Mouse (Mus musculus): ENCODE measurements around the gene Enpp1.

Gene Enpp1

DNA sequence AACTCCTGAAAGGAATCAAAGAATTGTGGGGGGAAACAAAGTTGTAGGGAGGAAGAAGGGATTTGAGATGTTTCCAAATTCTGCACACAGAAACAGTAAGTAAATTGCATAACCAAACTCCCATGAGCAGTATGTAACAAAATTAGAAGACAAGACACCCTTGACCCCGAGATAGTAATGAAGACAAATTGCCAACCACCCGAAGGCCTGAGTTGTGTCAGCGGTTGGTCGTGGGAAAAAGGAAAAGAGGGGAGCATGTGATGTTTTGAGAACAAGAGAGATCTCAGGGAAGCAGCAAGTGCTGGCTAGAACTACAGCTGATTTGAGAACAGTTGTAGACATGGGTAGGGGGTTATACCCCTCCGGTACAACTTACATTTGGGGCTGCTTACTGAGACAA lies 112.2 kb downstream of the Enpp1 start:
- in situ Hi-C loops (cut with MboI; ENCODE audit: low sequenced_read_pairs): no loop called here

DNA sequence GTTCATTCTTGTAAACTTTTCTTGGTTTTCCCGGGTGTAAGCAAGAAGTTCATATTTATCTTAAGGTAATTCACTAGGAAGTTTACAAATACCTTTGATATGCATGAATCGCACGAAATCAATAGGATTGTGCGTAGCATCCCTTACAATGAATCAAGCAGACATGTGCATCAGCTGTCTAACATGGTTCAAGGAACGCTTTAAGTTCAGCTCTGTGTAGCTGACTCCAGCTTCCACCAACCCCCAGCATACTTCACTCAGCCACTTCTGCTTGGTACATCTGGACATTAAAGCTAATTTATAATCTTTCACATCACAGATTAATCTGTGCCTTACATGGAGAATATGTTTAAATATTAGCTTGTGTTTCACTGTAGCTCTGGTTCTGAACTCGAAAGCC lies 113.3 kb downstream of the Enpp1 start:
- in situ Hi-C loops (cut with MboI; ENCODE audit: low sequenced_read_pairs): no loop called here

DNA sequence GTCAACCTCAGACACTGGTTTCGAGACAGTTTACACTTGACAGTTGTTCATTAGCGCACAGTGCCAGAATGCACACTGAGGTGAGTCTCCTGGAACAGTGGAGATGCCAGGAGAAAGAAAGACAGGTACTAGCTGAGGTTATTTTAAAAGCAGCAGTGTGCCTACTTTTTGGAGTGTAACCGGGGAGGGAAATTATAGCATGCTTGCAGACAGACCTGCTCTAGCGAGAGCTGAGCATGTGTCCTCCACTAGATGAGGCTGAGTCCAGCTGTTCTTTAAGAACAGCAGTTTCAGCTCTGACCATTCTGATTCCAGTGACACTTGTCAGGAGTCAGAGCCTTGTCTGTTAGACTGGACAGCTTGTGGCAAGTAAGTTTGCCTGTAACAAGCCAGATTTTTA lies 114.2 kb downstream of the Enpp1 start:
- in situ Hi-C loops (cut with MboI; ENCODE audit: low sequenced_read_pairs): no loop called here

DNA sequence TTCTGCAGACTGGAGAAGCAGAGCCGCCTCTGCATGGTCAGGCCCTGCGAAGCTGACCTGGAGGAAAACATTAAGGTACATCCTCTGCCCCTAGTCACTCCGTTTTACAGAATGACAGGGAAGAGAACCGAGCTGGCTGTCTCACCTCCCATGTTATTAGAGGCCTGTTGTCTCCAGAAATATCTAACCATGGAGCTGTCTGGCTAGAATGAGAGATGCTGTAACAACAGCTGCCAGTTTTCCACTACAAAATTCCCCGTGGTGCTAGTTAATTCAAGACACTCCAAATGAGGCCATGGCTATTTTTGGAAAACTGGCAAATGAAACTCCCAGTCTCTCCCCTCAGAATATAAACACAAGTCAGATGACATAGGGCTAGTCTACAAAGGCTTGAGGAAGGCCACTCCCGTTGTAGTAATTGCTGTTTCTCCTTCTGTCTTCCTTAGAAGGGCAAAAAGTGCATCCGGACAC lies 115.1 kb downstream of the Enpp1 start:
- in situ Hi-C loops (cut with MboI; ENCODE audit: low sequenced_read_pairs): no loop called here

DNA sequence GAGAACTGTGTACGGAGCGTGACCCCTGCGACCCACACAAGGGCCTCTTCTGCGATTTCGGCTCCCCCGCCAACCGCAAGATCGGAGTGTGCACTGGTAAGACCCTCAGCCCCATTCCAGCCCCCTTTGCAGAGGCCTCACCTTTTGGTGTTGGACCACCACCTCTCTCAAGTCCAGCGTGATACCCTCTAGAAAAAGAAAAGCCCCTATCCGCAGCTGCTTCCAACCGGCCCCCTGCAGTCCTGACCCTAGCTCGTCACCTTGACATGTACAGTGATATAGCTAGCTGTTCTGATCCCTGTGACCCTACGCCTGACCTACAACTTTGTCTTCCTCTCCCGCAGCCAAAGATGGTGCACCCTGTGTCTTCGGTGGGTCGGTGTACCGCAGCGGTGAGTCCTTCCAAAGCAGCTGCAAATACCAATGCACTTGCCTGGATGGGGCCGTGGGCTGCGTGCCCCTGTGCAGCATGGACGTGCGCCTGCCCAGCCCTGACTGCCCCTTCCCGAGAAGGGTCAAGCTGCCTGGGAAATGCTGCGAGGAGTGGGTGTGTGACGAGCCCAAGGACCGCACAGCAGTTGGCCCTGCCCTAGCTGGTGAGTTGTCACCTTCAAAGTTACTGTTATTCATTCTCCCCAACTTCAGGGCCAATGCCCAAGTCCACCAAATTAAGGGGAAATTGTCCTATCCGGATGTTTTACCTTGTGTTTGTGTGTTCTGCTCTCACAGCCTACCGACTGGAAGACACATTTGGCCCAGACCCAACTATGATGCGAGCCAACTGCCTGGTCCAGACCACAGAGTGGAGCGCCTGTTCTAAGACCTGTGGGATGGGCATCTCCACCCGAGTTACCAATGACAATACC lies 115.7 kb downstream of the Enpp1 start:
- in situ Hi-C loops (cut with MboI; ENCODE audit: low sequenced_read_pairs): no loop called here

DNA sequence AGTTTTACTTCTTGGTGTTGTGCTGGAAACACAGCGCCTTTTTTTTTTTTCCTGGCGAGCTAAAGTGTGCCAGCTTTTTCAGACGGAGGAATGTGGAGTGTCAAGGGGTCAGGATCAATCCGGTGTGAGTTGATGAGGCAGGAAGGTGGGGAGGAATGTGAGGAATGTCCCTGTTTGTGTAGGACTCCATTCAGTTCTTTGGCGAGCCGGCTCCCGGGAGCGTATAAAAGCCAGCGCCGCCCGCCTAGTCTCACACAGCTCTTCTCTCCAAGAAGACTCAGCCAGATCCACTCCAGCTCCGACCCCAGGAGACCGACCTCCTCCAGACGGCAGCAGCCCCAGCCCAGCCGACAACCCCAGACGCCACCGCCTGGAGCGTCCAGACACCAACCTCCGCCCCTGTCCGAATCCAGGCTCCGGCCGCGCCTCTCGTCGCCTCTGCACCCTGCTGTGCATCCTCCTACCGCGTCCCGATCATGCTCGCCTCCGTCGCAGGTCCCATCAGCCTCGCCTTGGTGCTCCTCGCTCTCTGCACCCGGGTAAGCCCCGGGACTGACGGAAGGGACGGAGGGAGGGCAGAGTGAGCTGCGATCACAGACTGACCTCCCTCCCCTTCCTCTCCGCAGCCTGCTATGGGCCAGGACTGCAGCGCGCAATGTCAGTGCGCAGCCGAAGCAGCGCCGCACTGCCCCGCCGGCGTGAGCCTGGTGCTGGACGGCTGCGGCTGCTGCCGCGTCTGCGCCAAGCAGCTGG lies 116.5 kb downstream of the Enpp1 start, which contains the start of gene Ccn2:
Gene Ccn2 (plus strand): TSS at position 193 of the 753 bp plus-strand sequence.
- in situ Hi-C loops (cut with MboI; ENCODE audit: low sequenced_read_pairs): no loop called here

DNA sequence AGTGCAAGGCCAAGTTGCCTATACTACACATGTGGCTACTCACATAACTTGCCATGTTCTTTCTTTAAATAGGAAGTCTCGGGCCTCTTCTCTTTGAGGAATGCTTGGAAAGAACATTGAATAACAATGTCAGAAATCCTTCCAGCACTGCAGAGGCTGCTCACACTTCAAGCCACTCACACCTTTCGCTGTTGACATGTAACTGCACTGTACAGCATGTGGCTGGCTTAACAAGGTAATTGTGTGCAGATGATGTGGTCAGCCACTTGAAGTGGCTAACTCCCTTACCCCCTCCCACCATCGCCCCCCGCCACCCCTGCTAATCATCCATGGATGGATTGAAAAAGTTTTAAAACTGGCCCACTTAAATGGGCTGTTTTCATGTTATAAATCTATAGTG lies 118.4 kb downstream of the Enpp1 start:
- in situ Hi-C loops (cut with MboI; ENCODE audit: low sequenced_read_pairs): no loop called here

DNA sequence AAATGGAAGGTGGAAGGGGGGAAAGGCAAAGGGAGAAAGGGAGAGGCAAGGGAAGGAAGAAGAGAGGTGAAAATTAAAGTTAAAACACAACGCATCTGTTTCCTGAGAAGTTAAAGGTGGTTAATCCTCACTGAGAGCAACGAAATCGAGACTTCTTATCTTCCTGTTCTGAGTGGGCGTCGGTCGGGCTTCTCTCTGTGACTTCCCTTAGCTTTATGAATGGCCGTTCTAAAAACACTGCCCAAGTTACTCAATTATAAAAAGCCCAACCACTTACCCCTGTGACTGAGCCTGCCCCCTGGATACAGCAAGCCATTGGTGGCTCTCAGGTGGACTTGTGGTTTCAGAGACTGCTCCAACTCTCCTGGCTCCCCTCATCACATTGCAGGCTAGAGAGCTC lies 119.0 kb downstream of the Enpp1 start:
- in situ Hi-C loops (cut with MboI; ENCODE audit: low sequenced_read_pairs): no loop called here

DNA sequence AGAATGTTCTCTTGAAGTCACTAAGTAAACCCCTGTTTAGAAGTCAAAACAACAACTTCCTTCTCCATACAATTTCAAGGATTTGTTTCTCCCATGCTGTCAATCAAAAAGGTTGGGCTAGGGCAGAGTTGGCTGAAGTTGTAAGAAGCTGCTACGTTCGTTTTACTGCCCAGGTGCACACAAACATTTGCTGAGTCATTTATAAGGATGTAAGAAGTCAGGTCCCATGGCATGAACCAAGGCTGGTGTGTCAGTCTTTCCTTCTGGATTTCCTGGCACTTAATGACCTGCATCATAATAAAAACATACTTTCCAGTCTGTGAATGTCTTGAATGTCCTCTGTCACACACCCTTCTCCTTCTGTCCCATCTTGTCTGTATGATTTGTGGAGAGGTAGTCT lies 119.6 kb downstream of the Enpp1 start:
- in situ Hi-C loops (cut with MboI; ENCODE audit: low sequenced_read_pairs): no loop called here

DNA sequence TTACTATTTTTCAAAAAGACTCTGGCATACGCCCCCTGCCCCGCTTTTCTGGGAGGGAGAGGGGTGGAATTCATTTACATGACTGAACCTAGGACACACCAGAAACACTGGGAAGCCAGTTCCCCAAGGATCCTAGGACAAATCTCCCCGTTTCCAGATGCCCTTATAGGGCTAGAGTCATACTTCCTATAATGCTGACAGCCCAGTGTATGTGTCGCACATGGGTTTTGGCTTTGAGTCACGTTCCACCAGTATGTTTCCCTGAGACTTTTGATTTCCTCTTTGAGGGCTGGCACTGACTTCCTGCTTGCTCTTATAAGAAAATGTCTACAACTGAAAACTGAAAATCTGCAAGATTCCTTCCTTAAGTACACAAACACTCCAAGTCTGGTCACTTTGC lies 120.2 kb downstream of the Enpp1 start:
- in situ Hi-C loops (cut with MboI; ENCODE audit: low sequenced_read_pairs): no loop called here

DNA sequence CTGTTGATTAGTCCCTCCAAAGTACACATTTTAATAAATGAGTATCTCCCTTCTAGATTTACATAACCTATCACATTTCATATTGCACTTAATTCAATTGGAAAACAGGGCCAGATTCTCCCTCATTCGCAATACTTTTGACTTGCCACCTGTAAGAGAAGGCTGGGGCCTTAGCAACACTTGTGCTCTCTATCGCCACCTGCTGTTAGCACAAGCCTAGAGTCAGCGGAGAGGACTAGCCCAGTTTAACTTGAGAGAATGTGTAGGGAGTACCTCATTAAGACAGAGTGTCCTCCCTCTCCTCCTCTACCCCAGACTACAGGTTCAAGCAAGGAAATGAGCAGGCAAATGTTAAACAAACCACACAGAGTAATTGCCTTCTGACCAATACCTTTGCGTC lies 120.8 kb downstream of the Enpp1 start:
- in situ Hi-C loops (cut with MboI; ENCODE audit: low sequenced_read_pairs): no loop called here

DNA sequence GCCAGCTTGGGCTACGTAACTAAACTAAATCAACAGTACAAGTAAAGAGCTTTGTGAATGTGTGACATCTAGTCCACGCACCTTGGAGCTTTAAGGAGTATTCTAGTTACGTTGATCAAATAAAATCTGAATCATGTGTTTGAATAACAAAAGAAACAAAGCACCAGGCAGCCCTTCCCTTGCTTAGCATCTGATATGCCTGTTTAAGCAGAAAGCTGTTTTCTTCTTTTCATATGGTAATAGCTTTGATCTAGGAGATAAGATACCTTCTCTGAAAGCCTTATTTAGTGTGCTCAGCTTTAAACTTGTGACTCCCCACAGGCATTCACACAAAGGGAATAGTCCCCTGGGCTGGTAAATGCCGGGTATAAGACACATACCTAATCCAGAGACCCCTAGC lies 121.4 kb downstream of the Enpp1 start:
- in situ Hi-C loops (cut with MboI; ENCODE audit: low sequenced_read_pairs): no loop called here

DNA sequence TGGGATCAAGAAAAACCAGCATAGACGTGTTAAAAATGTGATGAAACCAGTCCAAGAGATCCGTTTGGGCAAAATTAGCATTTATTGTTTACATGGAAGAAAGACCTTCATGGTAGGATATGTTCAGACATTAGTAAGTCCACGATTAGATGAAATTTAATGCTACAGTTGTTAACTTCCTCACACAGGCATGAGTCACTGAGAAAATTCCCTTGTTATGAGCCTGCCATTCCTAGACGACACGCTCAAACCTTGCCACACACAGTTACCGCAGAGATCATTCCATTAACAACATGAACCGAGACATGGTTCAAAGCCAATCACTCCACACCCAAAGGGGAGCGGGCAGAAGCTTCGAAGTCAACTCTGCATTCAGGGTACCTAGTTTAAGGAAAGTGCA lies 122.7 kb downstream of the Enpp1 start:
- in situ Hi-C loops (cut with MboI; ENCODE audit: low sequenced_read_pairs): no loop called here

DNA sequence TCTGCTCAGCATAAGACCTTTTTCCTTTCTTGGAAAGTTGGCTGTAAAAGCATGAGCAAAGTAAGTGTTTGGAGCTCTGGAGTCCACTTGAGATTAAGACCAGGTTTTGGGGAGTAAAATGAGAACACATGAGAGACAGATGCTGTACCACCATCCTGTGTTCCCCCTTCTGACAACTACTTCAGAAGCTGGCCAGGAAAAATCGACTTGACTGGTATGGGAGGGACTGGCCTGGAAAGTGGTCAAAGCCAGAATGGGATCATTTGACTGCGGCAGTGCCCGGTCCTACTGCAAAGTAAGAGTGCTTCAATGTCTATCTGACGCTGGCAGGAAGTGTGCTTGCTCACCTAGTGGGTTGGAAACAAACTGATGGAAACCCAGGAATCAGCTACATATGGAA lies 123.1 kb downstream of the Enpp1 start:
- in situ Hi-C loops (cut with MboI; ENCODE audit: low sequenced_read_pairs): no loop called here

Data from CH12F3 (cell line).